Mouse (Mus musculus) cerebellum, adult 9-11 months (tissue): Measurements from ENCODE around the gene Ptprt.

Experiments used
- DNase-seq: peaks from one replicate; pipeline ENCODE4 v3.0.0; 2022

Ptprt gene

DNA sequence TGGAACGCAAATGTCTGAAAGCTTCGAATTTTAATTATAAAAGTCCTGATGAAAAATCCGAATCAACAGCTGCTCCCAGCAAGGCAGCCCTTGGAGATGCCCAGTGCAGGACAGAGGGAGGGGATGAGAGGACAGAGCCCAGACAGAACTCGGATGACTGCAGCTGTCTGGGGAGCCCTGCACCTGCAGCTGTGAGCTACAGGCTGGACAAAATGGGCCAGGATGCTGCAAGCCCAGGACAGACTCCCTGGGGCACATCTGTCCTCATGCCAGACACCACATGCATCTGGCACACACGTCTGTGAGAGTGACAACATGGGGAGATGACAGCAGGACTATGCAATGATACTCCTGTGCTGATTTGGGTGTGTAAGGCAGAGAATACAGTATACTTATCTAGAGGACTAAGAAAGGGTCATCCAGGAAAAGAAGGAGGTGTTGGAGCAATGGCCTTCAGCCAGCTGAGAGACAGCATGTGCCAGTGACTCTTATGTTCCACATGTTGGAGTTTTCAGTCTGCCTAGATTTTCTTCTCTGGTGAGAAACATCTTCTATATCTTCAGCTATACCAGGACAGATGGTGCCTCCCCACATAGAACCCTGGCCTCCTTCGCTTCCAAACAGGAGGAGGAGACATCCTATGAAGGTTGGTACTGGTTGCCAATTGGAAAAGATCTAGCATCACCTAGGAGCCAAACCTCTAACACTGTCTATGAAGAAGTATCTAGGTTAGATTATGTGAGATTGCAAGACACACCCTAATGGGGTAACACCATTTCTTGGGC, 259.4 kb downstream of the Ptprt start:
- no peak for DNase-seq

DNA sequence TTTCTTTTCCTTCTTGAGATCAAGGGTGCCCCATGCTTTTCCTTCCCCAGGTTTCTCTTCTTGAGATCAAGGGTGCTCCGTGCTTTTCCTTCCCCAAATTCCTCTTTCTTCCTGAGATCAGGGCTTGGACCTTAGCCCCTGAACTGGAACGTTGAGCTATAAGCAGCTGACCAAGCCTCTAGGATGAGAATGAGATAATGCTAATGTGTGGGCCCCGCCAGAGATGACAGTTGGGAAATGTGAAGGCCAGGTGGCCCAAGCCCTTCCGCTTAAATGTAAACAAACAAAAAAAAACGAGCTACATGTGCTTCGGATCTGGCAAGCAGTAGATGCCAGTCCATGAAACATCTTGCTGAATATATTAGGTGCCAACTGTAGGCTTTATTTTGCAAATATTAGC, 266.3 kb downstream of the Ptprt start:
- DNase-seq = peak; percentile 54

GRCm38 (mm10) chr2:162391834-162392233, 269.1 kb downstream of the Ptprt start:
- DNase-seq = peak; percentile 30

DNA sequence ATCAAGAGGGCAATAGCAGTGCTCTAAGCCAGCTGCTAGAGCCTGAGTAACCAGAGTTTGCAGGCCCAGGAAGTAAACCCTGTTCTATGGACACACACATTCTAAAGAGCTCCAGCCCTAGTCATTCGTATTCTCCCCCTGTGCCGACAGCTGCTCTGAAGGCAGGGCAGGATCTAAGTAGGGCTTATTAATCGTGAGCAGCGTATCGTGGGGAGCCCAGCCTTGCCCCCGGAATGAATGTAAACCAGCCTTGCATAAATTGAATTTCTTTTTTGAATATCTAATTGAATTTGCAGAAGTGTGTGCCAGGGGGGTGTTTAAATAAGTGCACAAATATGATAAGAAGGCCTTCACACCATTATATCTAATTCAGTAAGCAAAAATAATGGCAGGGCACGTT, 283.6 kb downstream of the Ptprt start:
- DNase-seq = no peak

GRCm38 (mm10) chr2:162349047-162349446, 311.9 kb downstream of the Ptprt start:
- DNase-seq = no peak

- DNase-seq = no peak
Observed at GRCm38 (mm10) chr2:162341846-162342245, 319.1 kb downstream of the Ptprt start.

- DNase-seq = no peak
Observed at GRCm38 (mm10) chr2:162340231-162340630, 320.7 kb downstream of the Ptprt start.

DNA sequence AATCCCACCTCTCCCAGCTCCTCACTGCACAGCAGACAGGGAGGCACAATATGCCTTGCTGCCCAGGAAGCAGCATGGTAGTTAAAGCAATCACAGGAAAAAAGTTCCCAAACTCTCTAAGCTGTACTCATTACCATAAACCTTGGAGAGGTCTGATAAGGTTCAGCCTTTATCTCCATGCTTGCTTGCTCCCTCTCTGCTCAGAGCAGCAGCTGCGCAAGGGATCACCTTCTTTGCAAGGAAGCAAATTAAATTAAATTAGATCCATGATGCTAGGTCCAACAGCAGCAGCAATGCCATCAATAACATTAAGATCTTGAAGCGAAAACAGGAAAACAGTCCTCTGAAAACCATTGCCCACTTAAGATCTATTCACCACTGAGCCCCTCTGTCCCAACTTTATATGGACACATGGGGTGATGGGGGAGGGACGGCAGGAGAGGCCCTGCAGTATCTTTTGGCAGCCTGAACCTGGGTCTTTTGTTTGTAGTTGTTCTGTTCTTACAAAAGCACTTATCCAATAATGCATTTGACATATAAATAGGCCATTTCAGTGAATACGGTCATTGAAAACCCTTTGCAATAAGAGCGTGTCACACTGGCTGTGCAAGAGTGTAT, 328.8 kb downstream of the Ptprt start:
- DNase-seq = no peak

DNA sequence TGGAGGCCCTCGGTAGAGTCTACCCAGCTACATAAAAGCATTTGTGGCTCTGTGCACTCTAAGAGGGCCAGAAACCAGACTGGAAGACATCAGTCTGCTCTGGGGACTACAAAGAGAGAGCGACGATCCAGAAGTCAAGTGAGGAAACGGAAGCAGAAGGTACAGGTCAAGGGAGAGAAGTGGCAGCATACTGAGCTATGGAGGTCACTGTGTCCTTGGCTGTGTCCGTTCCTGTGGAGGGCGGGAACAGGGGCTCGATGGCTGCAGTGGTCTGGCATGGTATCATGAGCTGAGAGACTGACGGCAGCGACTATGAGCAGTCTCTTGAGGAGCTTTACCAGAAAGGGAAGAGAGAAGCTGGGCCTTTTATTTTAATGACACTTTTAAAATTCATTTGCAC, 331.5 kb downstream of the Ptprt start:
- DNase-seq = no peak

DNA sequence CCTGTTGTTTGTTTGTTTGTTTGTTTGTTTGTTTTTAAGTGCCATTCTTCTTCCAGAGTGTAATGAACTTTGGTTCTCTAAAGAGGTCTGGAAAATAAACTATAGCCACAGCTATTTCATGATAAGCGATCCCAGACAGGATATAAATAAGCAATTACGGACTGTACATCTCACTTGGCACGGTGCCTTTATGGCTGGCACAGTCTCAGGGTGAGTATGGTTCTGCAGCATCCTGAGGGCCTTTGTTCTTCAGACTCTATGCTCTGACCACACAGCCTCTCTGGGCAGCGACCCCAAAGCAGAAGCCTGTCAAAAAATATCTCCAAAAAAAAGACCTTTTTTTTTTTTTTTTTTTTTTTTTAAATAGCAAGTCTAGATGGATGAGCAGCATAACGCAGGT, 338.5 kb downstream of the Ptprt start:
- DNase-seq = no peak

GRCm38 (mm10) chr2:162307996-162308395, 353.0 kb downstream of the Ptprt start:
- DNase-seq = no peak

DNA sequence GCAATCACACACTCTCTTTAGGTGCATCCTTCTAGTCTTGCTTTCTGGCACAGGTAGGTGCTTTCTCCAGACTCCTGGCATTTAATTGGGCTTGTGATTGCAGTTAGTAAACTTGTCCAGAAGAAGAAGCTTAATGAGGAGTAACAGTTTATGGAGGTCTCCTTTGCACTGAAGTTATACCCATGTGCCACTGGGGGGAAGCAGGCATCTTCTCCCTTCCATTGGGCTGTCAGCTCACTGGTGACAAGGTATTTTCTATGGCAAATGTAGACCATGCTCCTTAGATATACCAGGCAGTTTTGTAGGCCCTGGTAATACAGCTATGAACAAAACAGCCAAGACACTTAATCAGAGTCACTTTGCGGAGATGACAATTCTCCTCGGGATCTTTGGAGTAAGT, 366.9 kb downstream of the Ptprt start:
- DNase-seq = no peak

DNA sequence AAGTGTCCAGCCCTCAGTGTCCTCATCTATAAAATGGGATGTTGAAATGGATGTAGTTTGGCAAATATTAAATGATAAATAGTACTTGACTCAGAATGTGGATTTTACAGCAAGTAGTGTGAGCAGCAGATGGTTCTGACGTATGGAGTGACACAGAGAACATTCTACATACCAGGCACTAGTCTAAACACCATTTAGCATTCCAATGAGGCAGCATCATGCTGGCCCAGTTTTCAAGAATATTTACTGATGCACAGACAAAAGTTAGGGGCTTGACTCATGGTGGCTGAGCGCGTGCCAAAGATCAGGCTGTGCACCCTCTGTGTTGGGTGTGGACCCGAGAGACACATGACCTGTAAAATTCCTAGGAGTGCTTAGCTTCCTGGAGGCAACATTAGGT, 378.3 kb downstream of the Ptprt start:
- no peak for DNase-seq

DNA sequence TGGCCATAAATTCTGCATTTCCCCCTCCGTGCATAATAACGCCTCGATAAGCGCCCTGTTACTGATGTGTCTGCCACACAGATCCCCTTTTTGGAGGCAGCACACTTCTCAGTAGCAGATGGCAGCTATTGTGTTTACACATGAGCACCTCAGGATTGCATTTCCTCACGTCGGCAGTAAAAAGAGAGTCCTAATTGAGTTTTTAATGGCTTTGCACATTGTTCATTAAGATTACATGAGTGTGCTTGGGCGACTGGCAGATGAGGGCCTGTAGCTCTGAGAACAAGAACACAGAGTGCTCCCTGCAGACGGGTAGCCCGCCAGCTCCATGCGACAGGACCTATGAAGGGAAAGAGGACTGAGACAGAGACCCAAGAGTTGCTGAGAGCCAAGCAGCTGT, 378.8 kb downstream of the Ptprt start:
- DNase-seq = no peak

GRCm38 (mm10) chr2:162273826-162274225, 387.1 kb downstream of the Ptprt start:
- DNase-seq = no peak

DNA sequence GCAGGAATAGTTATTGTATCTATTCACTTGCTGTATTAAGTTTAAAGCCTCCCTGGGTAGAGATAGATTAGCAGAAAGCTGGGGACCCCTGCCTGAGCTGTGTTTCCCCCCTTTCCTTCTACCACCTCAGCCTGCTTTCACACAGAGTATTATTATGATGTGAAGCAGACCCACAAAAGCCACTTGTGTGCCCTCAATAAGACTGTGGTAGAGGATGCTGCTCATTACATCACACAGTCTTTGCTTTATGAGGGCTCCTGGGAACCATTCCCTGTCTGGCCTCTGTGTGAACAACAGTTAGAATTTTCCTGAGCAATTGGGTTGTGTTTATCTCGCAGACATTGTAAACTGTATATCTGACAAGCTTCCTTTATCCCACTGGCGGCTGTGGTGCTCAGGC, 409.7 kb downstream of the Ptprt start:
- no peak for DNase-seq

GRCm38 (mm10) chr2:162248296-162248695, 412.7 kb downstream of the Ptprt start:
- DNase-seq = peak; percentile 57

- no peak for DNase-seq
Observed at GRCm38 (mm10) chr2:162222476-162222875, 438.5 kb downstream of the Ptprt start.

DNA sequence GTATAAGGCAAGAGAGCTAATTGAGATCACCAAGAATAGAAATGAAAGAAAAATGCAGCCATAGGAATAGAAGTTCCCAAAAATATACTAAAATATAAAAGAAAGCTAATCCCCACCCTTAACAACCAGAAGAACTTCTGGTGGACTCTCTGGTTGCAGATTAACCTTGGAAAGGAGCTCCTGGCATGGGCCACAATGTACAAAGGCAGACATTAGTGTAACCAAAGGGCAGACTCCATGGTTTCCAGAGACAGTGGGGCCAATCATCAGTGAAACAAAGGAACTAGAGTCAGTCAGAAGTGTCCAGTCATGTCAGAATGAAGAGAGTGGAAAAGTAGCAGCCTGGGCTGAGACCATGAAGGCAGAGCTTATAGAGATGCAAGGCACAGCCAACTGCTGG, 440.4 kb downstream of the Ptprt start:
- no peak for DNase-seq

DNA sequence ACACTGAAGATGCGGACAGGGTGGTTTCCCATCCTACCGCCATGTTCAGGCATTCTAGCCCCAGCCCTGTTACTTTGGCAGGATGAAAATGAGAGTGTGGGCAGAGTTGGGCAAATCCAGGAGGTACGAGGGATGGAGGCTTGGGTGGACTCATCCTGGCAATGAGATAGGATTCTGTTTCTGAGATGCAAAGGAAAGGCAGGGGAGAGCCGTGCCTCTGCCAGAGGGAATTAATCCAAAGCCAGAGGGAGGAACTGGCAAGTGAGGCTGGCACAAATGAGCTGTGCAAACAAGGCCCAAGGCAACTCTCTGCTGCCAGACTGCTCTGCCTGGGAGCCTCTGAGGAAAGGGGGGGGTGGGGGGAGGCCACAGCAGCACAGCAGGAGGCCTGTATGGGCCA, 441.4 kb downstream of the Ptprt start:
- peak; percentile 78 for DNase-seq

GRCm38 (mm10) chr2:162217896-162218295, 443.1 kb downstream of the Ptprt start:
- DNase-seq = no peak

DNA sequence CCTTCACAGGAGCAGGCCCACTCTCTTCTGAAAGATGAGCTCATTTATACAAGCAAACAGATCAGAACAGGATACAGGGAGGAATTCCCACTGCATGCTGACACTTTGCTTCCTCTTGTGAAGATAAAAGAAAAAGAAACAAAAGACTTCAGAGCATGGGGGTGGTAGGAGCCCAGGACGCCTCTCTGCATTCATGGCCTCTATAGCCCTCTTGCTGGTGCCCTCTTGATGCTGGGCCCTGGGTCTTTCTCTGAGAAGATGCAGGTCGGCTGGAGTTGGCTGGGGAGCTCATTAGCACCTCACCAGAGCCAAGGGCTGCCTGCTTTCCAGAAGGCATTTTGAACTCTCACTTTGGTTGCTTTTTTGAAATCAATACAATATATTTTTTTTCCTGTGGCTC, 448.6 kb downstream of the Ptprt start:
- no peak for DNase-seq

- no peak for DNase-seq
Observed at GRCm38 (mm10) chr2:162210564-162210963, 450.4 kb downstream of the Ptprt start.

DNA sequence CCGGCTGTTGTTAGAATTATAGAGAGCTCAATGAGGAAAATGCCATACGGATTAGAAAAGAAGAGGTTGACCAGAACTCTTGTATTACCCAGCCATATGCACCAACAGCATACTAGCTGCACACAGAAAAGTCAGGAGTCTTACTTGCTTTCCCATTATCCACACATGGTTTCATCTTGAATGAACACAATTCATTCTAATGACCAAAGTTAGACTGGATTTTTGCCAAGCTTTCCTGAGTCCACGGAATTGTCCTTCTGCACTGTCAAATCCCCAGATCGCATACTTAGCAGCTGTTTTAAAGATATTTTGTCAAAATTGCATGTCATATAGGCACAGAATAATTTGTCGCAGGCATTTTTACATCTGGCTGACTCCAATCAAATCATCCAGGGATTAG, 463.6 kb downstream of the Ptprt start:
- DNase-seq = no peak
